Mouse (Mus musculus): ENCODE data around the gene 4930435E12Rik.

GRCm38 (mm10) chr16:38800091-38800490 is 28.5 kb downstream of the 4930435E12Rik start, which contains the start of gene Upk1b:
- TF ChIP-seq CTCF (IDR thresholded peaks at IDR 0.05; ENCODE audit: extremely low read depth, insufficient read length, insufficient replicate concordance, low read depth, low read length) (no peak), POLR2A (IDR thresholded peaks at IDR 0.05; ENCODE audit: low read depth, low read length) (no peak)
